Mouse (Mus musculus) ovary, postnatal 10 days (tissue): ENCODE results near the gene Lrrc38.
A peak's percentile ranks its signal among the peaks of the same experiment; 100 is the strongest.
"Not testable (repeated sequence)": the region's sequence is repeated elsewhere in the genome, so short reads cannot be mapped to it uniquely, and the experiment has no call there.

Experiments used
- DNase-seq: peaks from one replicate; pipeline ENCODE4 v3.0.0; 2022; ENCODE audit warnings: low spot score

Gene Lrrc38

GRCm38 (mm10) chr4:143349484-143349906 lies at the start of gene Lrrc38:
Lrrc38 (plus strand) TSS chr4:143349757.
- no peak for DNase-seq

GRCm38 (mm10) chr4:143300113-143300688 lies 49.4 kb upstream of the Lrrc38 start:
- DNase-seq = no peak

GRCm38 (mm10) chr4:143301042-143301441 lies 48.5 kb upstream of the Lrrc38 start:
- no peak for DNase-seq

GRCm38 (mm10) chr4:143301875-143302274 lies 47.7 kb upstream of the Lrrc38 start:
- DNase-seq = no peak

- DNase-seq = no peak
Observed at GRCm38 (mm10) chr4:143302279-143302890, 47.2 kb upstream of the Lrrc38 start.

GRCm38 (mm10) chr4:143305031-143305430 lies 44.5 kb upstream of the Lrrc38 start:
- no peak for DNase-seq

- DNase-seq = no peak
Observed at GRCm38 (mm10) chr4:143305987-143306772, 43.4 kb upstream of the Lrrc38 start.

- no peak for DNase-seq
Observed at GRCm38 (mm10) chr4:143311341-143311740, 38.2 kb upstream of the Lrrc38 start.

- no peak for DNase-seq
Observed at GRCm38 (mm10) chr4:143313299-143313698, 36.3 kb upstream of the Lrrc38 start.

- DNase-seq = no peak
Observed at GRCm38 (mm10) chr4:143324176-143324924, 25.2 kb upstream of the Lrrc38 start.

- DNase-seq = no peak
Observed at GRCm38 (mm10) chr4:143324925-143325624, 24.5 kb upstream of the Lrrc38 start.

- peak; percentile 73 for DNase-seq
Observed at GRCm38 (mm10) chr4:143325625-143325941, 24.0 kb upstream of the Lrrc38 start.

- no peak for DNase-seq
Observed at GRCm38 (mm10) chr4:143330566-143330965, 19.0 kb upstream of the Lrrc38 start.

GRCm38 (mm10) chr4:143331787-143332186 lies 17.8 kb upstream of the Lrrc38 start:
- DNase-seq = no peak

- no peak for DNase-seq
Observed at GRCm38 (mm10) chr4:143334145-143334544, 15.4 kb upstream of the Lrrc38 start.

- DNase-seq = no peak
Observed at GRCm38 (mm10) chr4:143334995-143335394, 14.6 kb upstream of the Lrrc38 start.

- no peak for DNase-seq
Observed at GRCm38 (mm10) chr4:143336096-143336495, 13.5 kb upstream of the Lrrc38 start.

GRCm38 (mm10) chr4:143339808-143340207 lies 9.7 kb upstream of the Lrrc38 start:
- no peak for DNase-seq

GRCm38 (mm10) chr4:143341470-143341869 lies 8.1 kb upstream of the Lrrc38 start:
- DNase-seq = no peak

- not testable (repeated sequence) for DNase-seq
Observed at GRCm38 (mm10) chr4:143345491-143345890, 4.1 kb upstream of the Lrrc38 start.

- no peak for DNase-seq
Observed at GRCm38 (mm10) chr4:143348678-143349077, 879 bp upstream of the Lrrc38 start.
